Mouse (Mus musculus): ENCODE results near the gene Phb2. TPM values are rescaled to one million over a fixed set of nuclear protein-coding genes. Genes with fewer than 3 reads are reported as not detected.

Gene Phb2
- total RNA-seq, 2 experiments from 2014 or later, result 44.2 to 70.3 TPM

GRCm38 (mm10) chr6:124742839-124743514, 30.8 kb downstream of the Phb2 start:
- ATAC-seq (replicated peaks; ENCODE audit: low FRiP score, poor library complexity, severe bottlenecking), result no peak

GRCm38 (mm10) chr6:124743647-124744046, 31.5 kb downstream of the Phb2 start:
- ATAC-seq (replicated peaks; ENCODE audit: low FRiP score, poor library complexity, severe bottlenecking), result no peak

DNA sequence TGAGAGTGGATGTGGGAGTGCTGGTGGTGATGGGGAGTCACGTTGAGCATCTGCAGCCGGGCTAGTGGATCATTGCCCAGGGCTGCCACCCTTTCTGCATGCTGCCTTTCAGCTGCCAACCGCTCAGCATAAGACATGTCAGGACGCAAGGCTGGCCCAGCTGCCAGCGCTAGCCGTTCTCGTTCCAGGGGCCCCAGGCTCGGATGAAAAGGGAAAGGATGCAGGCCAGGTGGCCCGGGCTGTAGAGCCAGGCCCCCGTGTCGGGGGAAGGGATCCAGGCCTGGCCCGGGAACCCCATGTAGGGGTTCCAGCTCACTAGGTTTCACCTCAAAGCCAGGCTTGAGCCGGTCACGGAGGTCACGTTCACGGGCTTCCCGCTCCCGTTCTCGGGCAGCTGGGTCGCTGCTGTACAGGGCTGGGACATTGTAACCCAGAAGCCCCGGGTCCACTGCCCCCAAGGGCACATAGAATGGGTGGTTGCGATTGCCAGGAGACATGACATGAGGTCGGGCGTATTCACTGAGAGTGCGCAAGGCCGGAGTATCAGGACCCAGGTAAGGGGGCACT, 32.7 kb downstream of the Phb2 start:
- no peak for ATAC-seq (replicated peaks; ENCODE audit: low FRiP score, poor library complexity, severe bottlenecking)

GRCm38 (mm10) chr6:124745490-124746295, 33.6 kb downstream of the Phb2 start:
- peak; percentile 72 for ATAC-seq (replicated peaks; ENCODE audit: low FRiP score, poor library complexity, severe bottlenecking)

- ATAC-seq (replicated peaks; ENCODE audit: low FRiP score, poor library complexity, severe bottlenecking), result no peak
Observed at GRCm38 (mm10) chr6:124746296-124746605, 34.1 kb downstream of the Phb2 start.

DNA sequence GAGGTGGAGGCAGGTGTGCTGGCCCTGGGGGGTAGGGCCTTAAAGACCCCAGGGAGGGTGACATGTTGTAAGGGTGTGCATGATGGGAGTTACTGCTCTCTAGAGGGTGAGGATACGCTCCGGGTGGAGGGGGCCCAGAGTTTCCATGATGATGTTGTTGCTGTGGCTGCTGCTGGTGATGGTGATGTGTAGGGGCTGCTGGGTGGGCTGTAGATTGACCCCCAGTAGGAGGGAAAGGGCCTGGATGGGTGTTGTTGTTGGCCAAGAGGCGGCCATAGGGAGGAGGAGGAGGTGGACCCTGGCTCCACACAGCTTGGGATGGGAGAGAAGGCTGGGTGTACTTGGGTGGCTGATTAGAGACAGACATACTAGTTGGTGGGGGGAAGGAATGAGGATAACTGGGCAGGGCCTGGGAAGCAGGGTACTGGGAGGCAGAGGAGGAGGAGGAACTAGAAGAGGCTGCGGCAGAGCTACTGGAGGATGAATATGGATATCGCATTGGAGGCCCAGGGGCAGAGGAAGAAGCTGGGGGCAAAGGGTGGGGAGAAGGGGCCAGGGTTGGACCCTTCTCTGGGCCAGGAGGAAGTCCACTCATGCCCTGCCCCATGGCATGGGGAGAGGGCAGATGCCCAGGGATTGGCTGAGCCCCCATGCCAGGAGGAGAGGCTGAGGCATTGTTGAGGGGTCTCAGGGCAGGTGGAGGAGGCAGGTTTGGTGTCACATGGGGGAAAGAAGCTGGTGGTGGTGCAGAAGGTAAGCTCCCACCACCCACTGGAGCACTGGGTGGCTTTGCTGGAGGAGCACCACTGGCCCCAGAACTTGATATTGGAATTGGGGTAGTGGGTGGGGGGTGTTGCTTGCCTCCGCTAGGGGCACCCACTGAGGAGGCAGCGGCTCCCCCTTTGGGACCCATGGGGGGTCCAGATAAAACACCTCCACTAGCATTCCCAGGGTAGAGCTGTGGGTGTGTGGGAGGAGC, 34.8 kb downstream of the Phb2 start:
- ATAC-seq (replicated peaks; ENCODE audit: low FRiP score, poor library complexity, severe bottlenecking), result no peak

GRCm38 (mm10) chr6:124750405-124750804, 38.3 kb downstream of the Phb2 start:
- ATAC-seq (replicated peaks; ENCODE audit: low FRiP score, poor library complexity, severe bottlenecking), result no peak

DNA sequence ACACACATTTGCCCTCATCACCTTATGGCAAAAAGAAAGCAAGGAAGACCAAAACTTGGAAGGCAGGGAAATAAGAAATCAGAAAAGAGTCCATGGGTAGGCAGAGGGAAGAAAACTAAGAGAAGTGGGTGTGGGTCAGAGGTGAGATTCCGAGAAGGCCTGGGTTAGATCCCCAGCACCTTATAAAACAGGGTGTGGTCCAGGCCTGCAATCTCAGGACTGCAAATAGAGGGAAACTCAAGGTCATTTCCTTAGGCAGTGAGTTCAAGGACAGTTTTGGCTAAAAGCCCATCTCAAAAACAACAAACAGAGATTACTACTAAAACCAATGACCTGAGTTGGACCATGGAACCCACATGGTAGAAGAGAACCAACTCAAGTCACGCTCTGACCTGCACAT, 41.7 kb downstream of the Phb2 start:
- ATAC-seq (replicated peaks; ENCODE audit: low FRiP score, poor library complexity, severe bottlenecking), result no peak

DNA sequence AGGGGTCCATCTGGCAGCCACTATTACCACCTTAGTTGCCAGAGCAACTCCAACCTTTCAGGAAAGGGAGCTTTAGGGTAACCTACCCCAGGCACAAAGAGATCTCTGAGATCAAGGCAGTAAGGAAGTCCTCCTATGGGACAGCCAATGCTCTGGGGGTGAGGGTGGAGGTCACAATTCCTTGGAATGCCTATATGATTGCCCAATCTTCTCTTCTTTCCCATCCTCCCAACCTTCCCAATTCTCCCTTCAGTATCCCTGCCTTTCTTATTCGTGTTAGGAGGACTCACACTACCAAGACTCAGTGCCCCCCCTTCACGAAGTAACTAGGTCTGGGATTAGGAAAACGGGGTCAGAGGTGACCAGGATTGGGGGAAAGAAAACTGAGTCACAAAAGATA, 43.2 kb downstream of the Phb2 start:
- ATAC-seq (replicated peaks; ENCODE audit: low FRiP score, poor library complexity, severe bottlenecking), result no peak

DNA sequence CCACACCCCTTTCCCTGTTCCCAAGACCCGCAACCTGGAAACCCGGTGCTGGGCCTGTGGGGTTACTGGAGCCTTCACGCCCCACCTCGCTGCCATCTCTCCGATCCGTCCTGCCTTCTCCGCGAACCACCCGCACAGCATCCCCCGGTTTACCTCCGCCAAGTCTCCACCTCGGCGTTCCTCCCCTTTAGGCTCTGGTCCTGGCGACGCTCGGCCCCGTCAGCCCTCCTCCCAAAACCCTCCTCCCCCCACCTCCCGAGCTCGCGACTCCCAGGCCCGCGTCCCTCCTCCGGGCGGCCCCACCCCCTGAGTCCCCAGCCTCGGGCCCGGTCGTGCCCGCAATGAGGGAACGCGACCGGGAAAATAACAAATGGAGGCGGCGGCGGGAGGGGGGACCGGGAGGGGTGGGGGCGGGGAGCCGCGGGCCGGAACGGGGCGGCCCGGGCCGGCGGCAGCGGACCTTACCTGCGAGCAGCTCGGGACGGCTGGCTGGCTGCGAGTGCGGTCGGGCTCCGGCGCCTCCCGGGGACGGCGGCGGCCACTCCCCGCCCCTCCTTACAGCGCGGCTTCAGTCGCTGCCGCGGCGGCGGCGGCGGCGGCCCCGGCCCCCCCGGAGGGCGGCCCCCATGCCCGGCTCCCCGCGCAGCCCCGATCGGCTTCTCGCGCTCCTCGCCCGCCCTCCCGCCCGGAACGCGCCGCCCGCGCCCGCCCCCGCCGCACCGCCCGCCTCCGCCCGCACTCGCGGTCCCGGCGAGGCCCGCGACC, 43.9 kb downstream of the Phb2 start, which contains the start of the genes Gm45234 and Atn1:
TSS of gene Gm45234 (minus strand) at position 191 of the 765 bp plus-strand sequence.
TSS of gene Atn1 (minus strand) at position 694 of the 765 bp plus-strand sequence.
- ATAC-seq (replicated peaks; ENCODE audit: low FRiP score, poor library complexity, severe bottlenecking), result no peak

DNA sequence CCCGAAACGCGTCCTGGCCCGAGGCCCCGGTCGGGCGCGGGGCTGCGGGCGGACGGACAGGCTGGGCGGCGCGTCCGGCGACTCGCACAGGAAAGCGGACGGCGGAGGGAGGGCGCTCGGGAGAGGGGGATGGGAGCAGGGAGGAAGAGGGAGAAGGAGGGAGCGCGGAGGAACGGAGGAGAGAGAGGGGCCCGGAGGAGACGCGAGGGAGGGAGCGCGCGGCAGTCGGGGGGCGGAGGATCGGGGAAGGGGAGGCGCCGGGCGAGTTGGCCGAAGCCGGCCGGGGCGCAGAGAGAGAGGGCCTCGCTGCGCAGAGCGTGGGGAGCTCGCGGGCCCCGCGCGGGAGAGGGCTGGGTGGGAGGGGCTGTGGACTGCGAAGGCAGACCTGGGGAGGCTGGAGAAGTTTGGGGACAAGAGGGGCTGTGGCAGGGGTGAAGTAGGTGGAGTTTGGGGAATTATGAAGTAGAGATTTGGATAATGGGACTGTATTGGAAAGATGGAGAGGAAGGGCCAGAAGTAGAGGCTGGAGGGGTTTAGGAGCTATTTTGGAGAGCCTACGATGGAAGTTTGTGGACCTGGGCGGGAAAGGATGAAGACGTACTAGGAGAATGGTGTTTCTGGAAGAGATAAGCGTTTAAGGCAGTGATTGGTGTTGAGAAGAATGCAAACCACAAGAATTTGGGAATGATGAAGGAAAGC, 44.7 kb downstream of the Phb2 start:
- no peak for ATAC-seq (replicated peaks; ENCODE audit: low FRiP score, poor library complexity, severe bottlenecking)

GRCm38 (mm10) chr6:124757351-124757880, 45.3 kb downstream of the Phb2 start:
- no peak for ATAC-seq (replicated peaks; ENCODE audit: low FRiP score, poor library complexity, severe bottlenecking)

DNA sequence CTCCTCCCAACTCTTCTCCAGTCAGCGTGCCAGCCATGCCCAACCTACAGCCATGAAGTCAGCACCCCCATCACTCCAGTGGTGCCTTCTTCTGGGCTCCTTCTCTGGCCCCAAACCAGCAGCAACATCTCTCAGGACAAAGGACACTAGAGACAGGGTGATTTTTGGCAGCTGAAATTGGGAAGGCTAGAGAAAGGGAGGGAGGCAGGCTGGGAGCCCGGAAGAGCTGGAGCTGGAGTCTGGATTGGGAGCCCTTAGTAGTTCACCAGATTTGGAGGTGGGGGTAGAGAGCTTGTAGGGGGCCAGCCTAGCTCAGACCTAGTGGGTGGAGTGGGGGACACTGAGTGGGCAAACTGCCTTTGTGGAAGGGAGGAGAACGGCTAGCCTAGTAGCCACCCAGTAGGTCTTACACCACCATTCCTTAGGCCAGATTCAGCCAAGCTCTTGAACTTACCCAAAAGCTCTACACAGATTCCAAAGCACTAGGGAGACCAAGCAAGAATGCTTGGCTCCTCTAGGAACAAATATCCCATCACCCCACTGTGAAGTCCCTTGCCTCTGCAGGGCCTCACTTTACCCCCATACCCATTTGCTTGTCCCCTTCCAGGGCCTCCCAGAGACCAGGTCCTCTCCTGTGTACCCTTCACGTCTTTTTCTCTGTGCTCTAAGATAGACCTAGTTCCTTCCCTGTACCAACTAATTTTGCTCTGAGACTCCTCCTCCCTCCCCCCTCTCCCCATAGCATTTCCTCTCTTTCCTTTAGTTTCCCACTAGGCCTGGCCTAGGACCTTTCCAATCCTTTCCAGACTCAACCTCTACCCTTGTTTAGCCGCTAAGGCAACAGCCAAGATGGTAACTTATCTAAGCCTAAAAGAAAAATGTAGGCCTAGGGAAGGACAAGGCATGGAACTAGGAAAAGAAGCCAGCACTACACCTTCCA, 46.0 kb downstream of the Phb2 start:
- ATAC-seq (replicated peaks; ENCODE audit: low FRiP score, poor library complexity, severe bottlenecking), result no peak

- no peak for ATAC-seq (replicated peaks; ENCODE audit: low FRiP score, poor library complexity, severe bottlenecking)
Observed at GRCm38 (mm10) chr6:124758849-124759232, 46.7 kb downstream of the Phb2 start.

DNA sequence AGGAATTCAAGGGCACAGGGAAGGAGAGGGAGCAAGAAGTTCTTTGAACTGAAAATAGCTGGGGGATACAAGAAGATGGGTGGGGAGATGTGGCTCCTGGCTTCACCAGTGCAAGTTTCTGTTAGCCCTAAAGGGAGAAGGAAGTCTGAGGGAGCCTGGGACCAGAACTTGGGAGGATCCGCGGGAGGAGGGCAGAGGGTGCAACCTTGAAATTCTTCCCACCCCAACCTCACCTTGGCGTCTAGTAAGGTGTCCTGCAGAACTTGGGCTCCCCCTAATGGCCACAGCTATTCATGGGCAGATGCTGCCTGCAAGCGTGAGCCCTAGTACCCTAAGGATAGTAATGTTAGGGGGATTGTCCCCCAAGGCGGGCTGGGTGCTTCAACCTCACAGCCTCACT, 47.1 kb downstream of the Phb2 start:
- ATAC-seq (replicated peaks; ENCODE audit: low FRiP score, poor library complexity, severe bottlenecking), result peak; percentile 84

DNA sequence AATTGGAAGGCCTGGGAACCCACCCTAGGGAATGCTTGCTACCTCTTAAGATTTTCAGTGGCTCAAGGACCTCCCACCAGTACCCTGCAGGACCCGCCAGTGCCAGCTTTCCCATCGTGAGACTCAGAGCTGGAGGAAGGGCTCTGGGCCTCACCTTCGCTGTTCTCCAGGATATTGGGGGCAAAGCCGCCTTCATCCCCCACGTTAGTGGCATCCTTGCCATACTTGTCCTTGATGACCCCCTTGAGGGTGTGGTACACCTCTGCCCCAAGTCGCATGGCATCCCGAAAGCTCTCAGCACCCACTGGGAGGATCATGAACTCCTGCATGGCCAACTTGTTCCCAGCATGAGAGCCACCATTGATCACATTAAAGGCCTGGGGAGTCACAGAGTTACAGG, 53.8 kb downstream of the Phb2 start:
- no peak for ATAC-seq (replicated peaks; ENCODE audit: low FRiP score, poor library complexity, severe bottlenecking)
